Mouse (Mus musculus): ENCODE results near the gene Psip1.

Psip1 gene

DNA sequence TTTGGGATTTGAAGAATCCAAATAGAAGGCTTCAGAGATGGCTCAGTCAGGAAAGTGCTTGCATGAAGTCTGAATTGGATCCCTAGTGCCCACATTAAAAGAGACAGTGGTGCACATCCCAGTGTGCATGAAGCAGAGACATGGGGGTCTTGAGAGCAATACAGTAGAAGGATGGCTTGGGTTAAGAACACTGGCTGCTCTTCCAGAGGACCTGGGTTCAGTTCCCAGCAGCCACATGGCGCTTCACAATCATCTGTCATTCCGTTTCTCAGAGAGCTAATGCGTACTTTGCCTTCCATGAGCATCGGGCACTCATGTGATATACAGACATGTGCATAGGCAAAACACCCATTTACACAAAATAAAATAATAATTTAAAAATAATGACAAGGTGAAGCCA lies 61.1 kb downstream of the Psip1 start:
- in situ Hi-C loops (cut with MboI; ENCODE audit: low sequenced_read_pairs), result loop anchor here (25.0 kb wide), 1 partner anchor 163 kb away; no protein-coding TSS in a partner anchor

DNA sequence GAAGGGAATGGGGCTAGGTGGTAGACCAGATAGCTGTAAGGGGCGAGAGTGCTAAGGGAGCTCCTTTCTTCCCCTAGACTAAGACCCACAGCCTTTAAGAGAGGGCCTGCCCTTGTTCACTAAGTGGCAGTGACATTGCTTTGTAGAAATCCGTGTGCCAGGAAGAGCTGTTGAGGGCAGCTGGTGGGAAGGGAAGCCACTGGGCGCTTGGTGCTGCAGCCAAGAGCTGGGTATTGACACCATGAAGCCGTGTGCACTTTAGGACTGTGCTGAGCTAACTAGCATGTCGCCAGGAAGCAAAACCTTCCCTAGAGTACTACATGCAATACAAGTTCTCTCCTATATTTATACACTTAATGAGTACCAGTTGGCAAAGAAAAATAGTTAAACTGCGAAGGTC lies 62.6 kb downstream of the Psip1 start:
- in situ Hi-C loops (cut with MboI; ENCODE audit: low sequenced_read_pairs), result no loop called here

DNA sequence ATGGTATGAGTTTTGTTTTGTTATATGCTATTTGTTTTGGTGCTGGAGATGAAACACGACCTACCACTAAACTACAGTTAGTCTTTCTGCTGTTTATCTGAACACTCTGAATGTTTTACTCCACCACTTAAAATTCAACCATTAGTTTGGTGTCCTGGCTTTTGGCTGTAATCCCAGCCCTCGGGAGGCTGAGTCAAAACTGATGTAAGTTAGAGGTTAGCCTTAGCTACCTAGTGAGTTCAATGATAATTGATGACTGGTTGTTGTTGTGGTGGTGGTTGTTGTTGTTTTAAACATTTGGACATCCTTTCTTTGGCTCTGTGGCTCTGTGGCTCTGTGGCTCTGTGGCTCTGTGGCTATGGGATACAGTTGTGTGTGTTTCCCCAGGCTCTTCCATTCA lies 67.5 kb downstream of the Psip1 start:
- in situ Hi-C loops (cut with MboI; ENCODE audit: low sequenced_read_pairs), result no loop called here

DNA sequence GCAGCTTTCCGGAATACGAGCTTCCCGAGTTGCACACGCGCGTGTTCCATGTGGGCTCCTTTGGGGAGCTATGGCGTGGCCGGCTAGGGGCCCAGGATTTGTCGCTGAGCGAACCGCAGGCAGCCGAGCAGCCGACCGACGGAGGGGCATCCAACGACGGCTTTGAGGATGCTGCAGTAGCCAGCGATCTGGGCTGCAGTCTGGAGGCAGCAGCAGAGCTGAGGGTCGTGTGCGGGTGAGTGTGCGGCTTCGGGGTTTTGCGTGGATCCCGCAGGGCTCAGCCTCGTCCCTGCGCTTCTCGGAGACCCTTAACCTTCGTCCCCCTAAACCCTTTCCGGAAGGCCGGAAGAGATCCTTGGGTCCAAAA lies 68.5 kb downstream of the Psip1 start:
- in situ Hi-C loops (cut with MboI; ENCODE audit: low sequenced_read_pairs), result no loop called here

DNA sequence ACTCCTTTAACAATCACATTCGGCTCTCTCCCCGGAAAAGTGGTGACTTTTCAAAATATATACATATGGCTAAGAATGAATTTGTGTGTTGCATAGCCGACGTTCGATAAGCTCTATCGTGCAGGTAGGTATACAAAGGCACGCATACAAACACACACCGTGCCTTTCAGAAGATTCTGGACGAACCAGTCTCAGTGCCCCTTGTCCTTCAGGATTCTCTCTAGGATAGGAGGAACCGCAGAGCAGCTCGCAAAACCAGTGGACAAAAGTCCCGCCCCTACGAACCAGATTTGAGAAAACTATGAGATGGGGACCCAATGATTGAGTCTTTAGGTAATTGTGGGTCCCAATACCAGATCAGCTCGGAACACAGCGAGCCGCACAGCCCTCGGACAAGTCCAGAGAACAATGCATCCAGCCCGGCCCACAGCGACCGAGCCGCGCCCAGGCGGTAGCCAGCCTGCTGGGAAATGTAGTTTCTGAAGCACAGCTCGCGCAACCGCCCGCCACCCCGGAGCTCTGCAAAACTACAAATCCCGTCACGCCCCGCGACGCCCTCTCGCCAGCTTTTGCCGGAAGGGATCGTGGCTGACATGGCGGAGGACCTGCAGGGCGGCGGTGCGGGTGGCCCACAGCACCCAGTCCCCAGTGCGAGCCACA lies 69.0 kb downstream of the Psip1 start, which contains the start of gene Snapc3:
Gene Snapc3 (plus strand): TSS at position 565 of the 660 bp plus-strand sequence.
- in situ Hi-C loops (cut with MboI; ENCODE audit: low sequenced_read_pairs), result no loop called here

DNA sequence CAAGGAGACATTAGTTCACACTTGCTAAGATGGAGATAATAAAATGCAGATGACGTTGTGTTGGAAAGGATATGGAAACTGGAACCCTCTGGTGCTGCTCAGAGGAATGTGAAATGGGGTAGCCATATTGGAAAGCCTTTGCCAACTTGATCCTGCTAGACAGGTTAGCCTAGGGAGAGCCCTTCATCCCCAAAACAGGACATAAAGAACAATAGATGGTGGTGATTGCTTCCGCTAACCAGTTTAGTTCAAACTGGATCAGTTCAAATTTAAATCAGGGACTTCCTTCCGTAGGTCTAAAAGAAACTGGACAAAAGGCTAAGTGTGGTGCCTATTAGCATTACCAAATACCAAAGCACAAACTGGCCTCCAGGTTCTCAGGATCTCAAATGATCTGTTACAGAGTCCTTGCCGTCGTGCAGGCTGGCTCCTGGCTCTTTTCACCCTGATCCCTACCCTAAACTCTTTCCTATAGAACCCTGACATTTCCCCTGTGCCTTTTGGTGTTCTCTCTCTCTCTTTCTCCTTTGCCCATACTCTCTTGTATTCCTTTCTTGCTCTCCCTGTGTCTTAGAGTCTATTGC lies 71.9 kb downstream of the Psip1 start:
- in situ Hi-C loops (cut with MboI; ENCODE audit: low sequenced_read_pairs), result no loop called here

- in situ Hi-C loops (cut with MboI; ENCODE audit: low sequenced_read_pairs), result no loop called here
These were observed 74.2 kb downstream of the Psip1 start for GRCm38 (mm10) chr4:83412060-83412459.

- in situ Hi-C loops (cut with MboI; ENCODE audit: low sequenced_read_pairs), result no loop called here
These were observed 76.3 kb downstream of the Psip1 start for GRCm38 (mm10) chr4:83409867-83410505.

DNA sequence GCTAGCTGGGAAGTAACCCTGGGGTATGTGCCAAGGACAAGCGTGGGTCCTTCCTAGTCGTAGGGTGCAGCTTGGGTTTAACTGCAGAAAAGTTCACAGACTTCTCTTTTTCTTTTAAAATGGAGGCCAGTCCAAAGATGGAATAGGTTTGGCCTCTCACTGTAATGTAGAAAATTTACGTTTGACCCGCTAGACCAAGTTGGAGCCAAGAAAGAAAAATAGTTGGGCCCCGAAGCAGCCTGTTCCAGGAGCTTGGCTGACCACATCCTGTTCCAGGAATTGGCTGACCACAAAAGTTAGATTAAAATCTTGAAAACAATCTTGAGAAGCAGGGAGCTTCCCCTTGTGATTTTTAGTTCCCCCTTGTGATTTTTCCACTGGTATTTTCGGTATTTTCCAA lies 78.6 kb downstream of the Psip1 start:
- in situ Hi-C loops (cut with MboI; ENCODE audit: low sequenced_read_pairs), result no loop called here
